Mouse (Mus musculus) G1E (cell line): ENCODE results near the gene Btnl1.

Experiments
- CTCF ChIP-seq: IDR thresholded peaks from 2 replicates; pipeline ENCODE4 v1.5.1; 2012; ENCODE audit warnings: low read depth, low read length, inconsistent platforms, mixed read lengths
- POLR2AphosphoS5 ChIP-seq: IDR thresholded peaks from 2 replicates; pipeline ENCODE4 v1.6.1; 2012; ENCODE audit warnings: low read depth, low read length, inconsistent platforms; ENCODE audit not compliant: insufficient replicate concordance
- TAL1 ChIP-seq: conservative IDR thresholded peaks from 2 replicates; pipeline ENCODE4 v1.6.1; 2012; ENCODE audit warnings: low read depth, low read length, inconsistent platforms, mixed read lengths

DNA sequence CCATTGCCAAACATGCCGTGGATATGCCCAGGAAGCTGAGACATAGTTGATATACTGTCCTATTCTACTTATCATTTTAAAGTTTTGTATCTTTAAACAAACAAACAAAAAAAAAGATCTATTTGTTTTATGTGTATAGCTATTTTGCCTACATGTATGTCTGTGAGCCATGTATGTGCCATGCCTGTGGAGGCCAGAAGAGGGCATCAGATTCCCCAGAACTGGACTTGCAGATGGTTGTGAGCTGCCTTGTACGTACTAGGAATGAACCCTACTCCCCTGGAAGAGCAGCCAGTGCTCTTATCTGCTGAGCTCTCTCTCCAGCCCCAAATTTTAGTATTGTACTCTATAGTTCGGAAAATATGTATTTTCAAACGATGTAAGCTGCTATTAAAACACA, 11.6 kb downstream of the Btnl1 start:
- TF ChIP-seq CTCF: 0 out of 2 replicates have a peak, but pooled peaks have one; percentile 11
- no peak for TF ChIP-seq TAL1
- no peak for TF ChIP-seq POLR2AphosphoS5
